Mouse (Mus musculus): ENCODE measurements around the gene Gm16867. TPM values are rescaled to one million over a fixed set of nuclear protein-coding genes. Genes with fewer than 3 reads are reported as not detected.

Gene Gm16867
- polyA plus RNA-seq (2012; rRNA removed) = 0.35 and 0.50 TPM in 2 replicates

DNA sequence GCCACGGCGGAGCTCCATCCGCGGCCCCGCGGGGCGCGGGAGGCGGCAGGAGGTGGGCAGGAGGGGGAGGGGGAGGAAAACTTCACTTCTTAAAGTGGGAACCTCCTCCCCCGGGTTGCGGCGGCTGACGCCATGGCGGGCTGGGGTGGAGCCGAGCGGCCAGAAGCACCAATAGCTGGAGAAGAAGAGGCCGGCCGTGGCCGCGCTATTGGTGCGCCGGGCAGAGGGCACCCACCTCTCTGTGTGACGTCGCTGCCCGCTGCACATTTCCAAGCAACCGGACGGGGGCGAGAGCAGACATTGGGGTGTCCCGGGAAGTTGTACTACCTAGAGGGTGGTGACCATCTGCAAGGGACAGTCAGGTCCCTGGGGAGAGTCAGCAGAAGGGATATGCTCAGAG lies at the start of gene Gm16867:
Gm16867 (minus strand) TSS at position 189 of the 400 bp plus-strand sequence.

DNA sequence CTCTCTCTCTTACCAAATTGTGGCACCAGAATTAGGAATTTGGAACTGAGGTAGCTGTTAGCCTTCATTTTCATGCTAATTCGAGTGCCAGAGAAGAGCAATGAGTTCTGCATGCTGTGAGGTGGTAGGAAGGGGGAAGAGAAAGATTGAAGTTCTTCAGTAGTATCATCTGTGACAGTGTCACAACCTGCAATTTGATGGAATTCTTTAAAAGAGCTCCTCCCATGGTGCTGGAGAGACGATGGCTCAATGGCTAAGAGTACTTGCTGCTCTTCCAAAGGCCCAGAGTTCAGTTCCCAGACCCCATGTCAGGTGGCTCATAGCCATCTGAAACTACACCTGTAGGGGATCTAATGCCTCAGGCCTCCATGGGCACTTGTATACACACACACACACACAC lies 9.3 kb upstream of the Gm16867 start, which contains the start of gene Gm27179:
Gm27179 (minus strand) TSS at position 101 of the 400 bp plus-strand sequence.

Other genes starting within 250 kb of the Gm16867 start
- 0.09 and 0.10 TPM in 2 replicates for gene Synb, start 209.1 kb downstream of the Gm16867 start, polyA plus RNA-seq (2012; rRNA removed)
- 0.01 and 0.02 TPM in 2 replicates for gene Gm27179, start 9.2 kb upstream of the Gm16867 start, polyA plus RNA-seq (2012; rRNA removed)
- gene Entpd4b, start 52.1 kb upstream of the Gm16867 start, polyA plus RNA-seq (2012; rRNA removed) = 2.3 and 2.5 TPM in 2 replicates

All from liver, embryonic 14 days (tissue).